Mouse (Mus musculus) bone marrow macrophage, adult 2 months (primary cell): Measurements from ENCODE around the gene Nek6.

Experiments used
- CTCF ChIP-seq: IDR thresholded peaks from 2 replicates; pipeline ENCODE4 v1.5.1; 2012; ENCODE audit warnings: low read depth, mild to moderate bottlenecking, low read length, moderate library complexity
- POLR2A ChIP-seq: IDR thresholded peaks from 2 replicates; pipeline ENCODE4 v1.6.1; 2012; ENCODE audit warnings: mild to moderate bottlenecking, low read depth, low read length, borderline replicate concordance

DNA sequence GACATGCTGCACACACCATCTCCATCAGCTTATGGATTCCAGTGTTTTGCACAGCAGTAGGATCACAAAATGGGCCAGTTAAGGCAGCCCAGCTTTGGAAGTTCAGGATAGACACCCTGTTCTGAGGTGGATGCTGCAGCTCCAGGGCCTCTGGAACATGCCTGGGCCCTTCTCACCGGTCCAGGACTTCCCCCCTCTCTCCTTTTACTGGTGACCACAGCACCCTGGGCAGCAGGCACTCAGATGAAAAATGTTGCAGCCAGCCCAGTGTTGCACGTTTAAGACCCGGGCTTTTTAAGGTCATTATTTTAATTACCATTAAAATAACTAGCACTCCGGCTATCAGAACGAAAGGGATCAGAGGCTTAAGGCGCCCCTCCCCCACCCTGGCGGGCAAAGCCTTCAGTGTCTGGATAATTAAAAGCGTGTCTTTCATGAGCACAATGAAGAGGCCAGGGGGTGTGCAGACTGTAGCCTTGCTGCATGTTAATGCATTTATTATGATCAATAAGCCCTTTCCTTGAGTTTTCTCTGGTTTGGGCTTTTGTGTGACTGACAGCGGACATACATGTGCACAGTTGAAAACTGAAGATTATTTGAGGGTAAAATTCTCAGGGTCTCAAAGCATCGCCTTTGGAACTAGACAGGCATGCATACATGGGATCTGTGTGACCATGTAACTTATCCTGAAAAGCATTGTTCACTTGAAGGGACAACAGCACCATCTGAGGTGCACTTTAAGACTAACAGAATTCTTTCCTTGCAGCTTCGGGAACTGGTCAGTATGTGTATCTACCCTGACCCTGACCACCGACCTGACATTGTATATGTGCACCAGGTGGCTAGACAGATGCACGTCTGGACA is 73.3 kb downstream of the Nek6 start:
- TF ChIP-seq CTCF (no peak), POLR2A (no peak)
